Mouse (Mus musculus) layer of hippocampus, adult 18-20 months (tissue): ENCODE measurements around the gene Sp140. TPM values are rescaled to one million over a fixed set of nuclear protein-coding genes. Genes with fewer than 3 reads are reported as not detected.
A peak's percentile ranks its signal among the peaks of the same experiment; 100 is the strongest.
"Not testable (repeated sequence)": the region's sequence is repeated elsewhere in the genome, so short reads cannot be mapped to it uniquely, and the experiment has no call there.

Source experiments
- DNase-seq, 2 experiments: peaks; one replicate each; pipeline ENCODE4 v3.0.0; 2022; ENCODE audit warnings: low spot score in 2 of 2
- total RNA-seq, 2 experiments: library from RNA; stranded (reverse); gene quantifications; 2 replicates each; pipeline ENCODE4 v1.2.3; 2021

Sp140 gene
- total RNA-seq, 2 experiments from 2014 or later, result 0.79 to 2.1 TPM

GRCm38 (mm10) chr1:85638144-85638543 is 38.0 kb downstream of the Sp140 start:
- DNase-seq, result not testable (repeated sequence)

- DNase-seq, result not testable (repeated sequence)
These were observed 49.7 kb downstream of the Sp140 start, which contains the start of gene Sp100 for GRCm38 (mm10) chr1:85649881-85650280. TSS of gene Sp100 (plus strand) at chr1:85649988.

- DNase-seq, result not testable (repeated sequence)
These were observed 50.3 kb downstream of the Sp140 start for GRCm38 (mm10) chr1:85650524-85650923.

GRCm38 (mm10) chr1:85651770-85652275 is 51.6 kb downstream of the Sp140 start:
- DNase-seq, result peak in 1 of 2 experiments; percentile 9

GRCm38 (mm10) chr1:85657211-85657610 is 57.0 kb downstream of the Sp140 start:
- DNase-seq, result not testable (repeated sequence)

GRCm38 (mm10) chr1:85664266-85664665 is 64.1 kb downstream of the Sp140 start:
- no peak for DNase-seq

GRCm38 (mm10) chr1:85680226-85680625 is 80.0 kb downstream of the Sp140 start:
- no peak for DNase-seq

- no peak for DNase-seq
These were observed 86.5 kb downstream of the Sp140 start for GRCm38 (mm10) chr1:85686666-85687065.

GRCm38 (mm10) chr1:85687346-85687745 is 87.2 kb downstream of the Sp140 start:
- no peak for DNase-seq

- DNase-seq, result no peak
These were observed 90.4 kb downstream of the Sp140 start for GRCm38 (mm10) chr1:85690544-85690943.

- DNase-seq, result no peak
These were observed 92.1 kb downstream of the Sp140 start for GRCm38 (mm10) chr1:85692281-85692680.

GRCm38 (mm10) chr1:85693280-85693679 is 93.1 kb downstream of the Sp140 start:
- no peak for DNase-seq

Other genes starting within 250 kb of the Sp140 start
- gene G530012D18Rik, start 24.7 kb upstream of the Sp140 start, total RNA-seq, result not detected
- gene Sp110, start 1.6 kb upstream of the Sp140 start, total RNA-seq, result under 1 TPM; 0.79 to 0.87 TPM
- gene Sp100, start 49.6 kb downstream of the Sp140 start, total RNA-seq, result 1 to 10 TPM; 2.5 to 2.6 TPM
- gene A630001G21Rik, start 178.3 kb downstream of the Sp140 start, total RNA-seq, result under 1 TPM; 0.25 to 0.68 TPM
- gene Cab39, start 193.1 kb downstream of the Sp140 start, total RNA-seq, result 100 to 1,000 TPM; 146 to 163 TPM